Mouse (Mus musculus): Measurements from ENCODE around the gene Myh15.
A peak's percentile ranks its signal among the peaks of the same experiment; 100 is the strongest.
"Not testable (repeated sequence)": the region's sequence is repeated elsewhere in the genome, so short reads cannot be mapped to it uniquely, and the experiment has no call there.

The Myh15 gene

DNA sequence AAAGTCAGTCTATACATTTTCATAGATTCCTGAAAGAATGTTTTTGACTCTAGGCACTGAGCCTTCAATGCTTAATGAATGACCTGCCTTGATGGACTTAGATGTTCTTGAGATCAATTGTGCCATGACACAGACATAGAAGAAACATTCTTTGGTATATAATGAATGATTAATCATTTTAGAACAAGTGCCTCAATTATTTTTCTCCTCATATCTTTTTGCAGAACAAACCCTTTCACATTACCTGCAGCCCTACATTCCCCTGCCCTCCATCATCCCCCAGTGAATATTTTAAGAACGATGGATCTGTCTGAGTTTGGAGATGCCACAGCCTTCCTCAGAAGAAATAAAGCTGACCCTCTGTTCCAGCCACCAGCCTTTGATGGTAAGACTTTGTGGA is at the start of gene Myh15:
Gene Myh15, plus strand, starts transcription at position 301 of the 400 bp plus-strand sequence.
- DNase-seq, result no peak

- no peak for DNase-seq
Measured at GRCm38 (mm10) chr16:49016620-49017332, 40.5 kb upstream of the Myh15 start.

GRCm38 (mm10) chr16:49035852-49036251 is 21.4 kb upstream of the Myh15 start:
- DNase-seq, result no peak

GRCm38 (mm10) chr16:49037771-49038170 is 19.5 kb upstream of the Myh15 start:
- no peak for DNase-seq

DNA sequence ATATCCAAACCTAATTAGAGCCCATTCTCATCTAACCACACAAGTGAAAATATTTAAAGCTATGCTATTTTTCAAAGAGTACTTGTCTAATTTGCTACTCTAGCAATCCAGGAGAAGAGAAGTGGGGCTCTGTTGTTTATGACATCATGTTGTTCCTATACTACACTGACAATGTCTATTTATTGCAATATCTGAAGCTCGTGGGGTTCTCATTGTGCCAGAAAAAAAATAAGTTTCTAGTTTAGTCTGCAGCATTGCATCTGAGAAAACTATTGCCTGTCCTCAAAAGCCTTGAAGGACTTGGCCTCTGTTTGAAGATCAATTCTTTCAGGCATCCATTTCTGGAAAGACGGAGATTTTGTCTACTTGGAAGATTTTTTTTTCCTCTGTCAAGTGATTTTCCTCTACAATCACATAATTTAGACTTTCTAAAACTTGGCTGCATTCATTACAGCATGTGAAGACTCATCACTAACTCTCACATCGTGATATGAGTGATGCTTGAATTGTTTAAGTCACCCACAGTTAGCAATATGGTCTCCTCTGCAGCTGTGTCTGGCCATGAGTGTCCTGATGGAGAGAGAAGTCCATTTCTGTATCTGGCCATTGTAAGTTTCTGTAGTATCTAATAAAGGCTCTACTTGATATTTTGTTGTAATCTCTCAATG is 16.6 kb upstream of the Myh15 start:
- DNase-seq, result no peak

DNA sequence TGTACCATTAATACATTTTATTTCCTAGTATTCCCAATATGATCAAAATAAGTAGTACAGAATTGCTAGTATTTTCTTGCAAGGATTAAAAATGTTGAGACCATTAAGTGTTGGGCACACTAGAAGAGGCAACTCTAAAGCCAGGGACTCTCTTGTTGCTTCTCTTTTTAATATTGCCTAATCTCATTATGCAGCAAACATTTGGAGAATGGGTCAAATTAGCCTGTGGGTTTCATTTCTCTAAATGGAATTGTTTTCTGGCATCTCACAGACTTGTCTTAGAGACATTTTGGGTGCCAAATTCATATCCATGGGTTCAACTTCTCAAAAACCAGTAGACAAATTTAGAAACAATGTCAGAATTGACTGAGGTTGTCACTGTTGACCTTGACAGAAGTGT is 8.1 kb upstream of the Myh15 start:
- no peak for DNase-seq

DNA sequence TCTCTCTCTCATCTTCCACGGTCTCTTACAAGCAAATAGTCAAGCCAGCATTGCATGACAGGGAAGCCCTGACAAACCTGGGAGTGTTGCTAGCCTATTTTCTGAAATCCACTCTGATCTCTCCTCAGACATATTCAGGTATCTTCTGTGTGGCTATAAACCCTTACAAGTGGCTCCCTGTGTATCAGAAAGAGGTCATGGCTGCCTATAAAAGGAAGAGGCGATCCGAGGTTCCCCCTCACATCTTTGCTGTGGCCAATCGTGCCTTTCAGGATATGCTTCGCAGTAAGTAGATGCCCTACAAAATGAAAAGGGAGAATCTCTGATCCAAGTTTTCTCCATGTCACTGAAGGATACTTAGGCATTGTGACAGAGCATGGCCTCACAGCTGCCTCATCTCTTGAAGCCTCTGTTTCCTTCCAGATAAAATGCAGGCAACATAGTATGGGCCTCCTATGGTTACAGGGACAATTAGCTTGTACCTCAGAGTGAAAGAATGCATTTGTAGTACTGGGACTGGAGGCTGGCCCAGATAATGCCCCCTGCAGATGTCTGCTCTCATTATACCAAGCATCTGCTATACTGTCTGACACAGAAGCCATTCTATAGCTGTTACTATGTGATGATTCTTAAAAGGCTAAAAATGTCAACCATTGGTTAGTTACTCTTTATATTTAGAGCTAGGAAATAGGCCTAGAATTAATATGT is 12.1 kb downstream of the Myh15 start:
- DNase-seq, result no peak

- no peak for DNase-seq
Measured at GRCm38 (mm10) chr16:49071316-49071715, 14.0 kb downstream of the Myh15 start.

DNA sequence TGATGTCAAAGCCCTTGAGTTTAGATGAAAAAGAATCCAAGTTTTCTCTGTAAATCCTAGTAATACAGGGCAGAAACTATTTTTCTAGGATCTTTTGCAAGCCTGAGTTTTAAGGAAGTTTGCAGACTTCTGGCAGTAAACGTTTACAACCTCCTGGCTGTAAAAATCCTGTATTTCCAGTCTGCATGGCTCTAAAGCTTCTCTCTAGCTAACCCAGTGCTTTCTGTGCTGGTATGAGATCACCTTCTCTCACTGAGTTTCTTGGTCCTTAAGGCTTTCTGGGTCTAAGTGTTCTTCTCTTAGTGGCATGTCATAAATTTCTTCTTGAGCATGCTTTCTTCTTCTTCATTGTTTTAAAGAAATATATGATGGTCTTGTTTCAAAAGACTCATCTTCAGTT is 70.7 kb downstream of the Myh15 start:
- DNase-seq, result no peak

- DNase-seq, result no peak
Measured at GRCm38 (mm10) chr16:49156193-49156592, 98.9 kb downstream of the Myh15 start.

GRCm38 (mm10) chr16:49164349-49165137 is 107.3 kb downstream of the Myh15 start:
- DNase-seq, result peak; percentile 36

GRCm38 (mm10) chr16:49165728-49166127 is 108.4 kb downstream of the Myh15 start:
- DNase-seq, result no peak

DNA sequence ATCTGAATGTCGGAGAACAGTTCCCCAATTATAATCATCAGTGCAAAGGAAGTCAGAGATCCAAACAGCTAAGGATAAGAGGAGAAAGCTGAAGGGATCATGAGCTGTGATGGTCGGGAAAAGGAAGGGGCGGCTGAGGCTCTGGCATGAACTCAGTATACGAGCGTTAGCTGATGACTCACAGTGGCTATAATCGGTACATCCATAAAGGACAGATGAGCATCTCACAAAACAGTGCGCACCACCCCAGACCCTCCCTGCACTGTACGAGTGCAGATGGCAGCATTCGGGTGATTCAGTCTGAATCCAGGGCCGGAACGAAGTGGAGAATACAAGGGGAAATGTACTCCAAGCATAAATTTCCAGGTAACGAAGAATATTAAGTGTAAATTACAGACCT is 110.0 kb downstream of the Myh15 start:
- no peak for DNase-seq

- DNase-seq, result no peak
Measured at GRCm38 (mm10) chr16:49175077-49175476, 117.8 kb downstream of the Myh15 start.

DNA sequence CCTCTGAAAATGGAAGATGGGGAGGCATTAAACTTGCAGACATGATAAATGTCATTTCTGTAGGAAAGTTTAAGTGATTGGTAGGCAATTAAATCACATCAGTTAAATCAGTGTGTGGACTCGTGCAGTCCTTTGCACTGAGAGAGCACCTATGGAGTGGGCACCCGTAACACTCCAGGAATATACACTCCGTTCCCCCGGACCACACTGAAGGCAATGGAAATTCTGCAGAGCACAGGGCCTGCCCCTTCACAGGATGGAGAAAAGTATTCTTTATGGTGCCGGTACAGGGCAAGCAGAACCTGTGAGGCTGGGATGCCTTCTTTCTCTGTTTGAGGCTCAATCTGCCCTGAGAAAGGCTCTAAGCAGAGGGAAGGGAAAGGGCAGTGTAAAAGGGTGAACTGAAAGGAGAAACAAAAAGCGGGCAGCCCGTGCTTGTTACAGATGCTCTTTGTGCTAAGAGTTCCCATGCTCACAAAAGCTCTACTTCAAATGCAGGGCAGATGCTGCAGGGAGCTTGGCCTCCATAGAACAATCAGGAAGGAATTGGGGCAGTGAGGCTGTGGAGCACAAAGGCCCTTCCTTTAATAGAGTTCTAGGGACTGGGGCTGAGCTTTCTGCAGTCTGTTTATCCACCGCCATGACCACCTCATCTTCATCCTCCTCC is 118.6 kb downstream of the Myh15 start:
- DNase-seq, result no peak

DNA sequence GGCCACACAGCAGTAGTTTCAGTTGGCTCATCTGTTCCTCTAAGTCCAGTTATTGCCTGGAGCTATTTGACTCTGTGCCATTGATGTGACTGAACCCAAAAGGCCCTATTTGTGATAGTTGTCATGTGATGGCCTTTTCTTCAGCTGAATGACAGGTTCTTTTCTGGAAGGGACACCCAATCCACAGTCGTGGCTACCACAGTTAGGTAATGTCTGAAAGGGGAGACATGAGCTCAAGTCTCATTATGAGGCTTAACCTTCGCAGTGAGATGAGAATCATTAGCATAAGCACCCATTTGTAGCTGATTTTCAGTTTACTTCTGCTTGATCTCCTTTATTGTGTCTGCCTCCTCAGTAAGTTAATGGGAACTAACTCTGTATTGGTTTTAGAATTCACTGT is 136.2 kb downstream of the Myh15 start:
- DNase-seq, result no peak

DNA sequence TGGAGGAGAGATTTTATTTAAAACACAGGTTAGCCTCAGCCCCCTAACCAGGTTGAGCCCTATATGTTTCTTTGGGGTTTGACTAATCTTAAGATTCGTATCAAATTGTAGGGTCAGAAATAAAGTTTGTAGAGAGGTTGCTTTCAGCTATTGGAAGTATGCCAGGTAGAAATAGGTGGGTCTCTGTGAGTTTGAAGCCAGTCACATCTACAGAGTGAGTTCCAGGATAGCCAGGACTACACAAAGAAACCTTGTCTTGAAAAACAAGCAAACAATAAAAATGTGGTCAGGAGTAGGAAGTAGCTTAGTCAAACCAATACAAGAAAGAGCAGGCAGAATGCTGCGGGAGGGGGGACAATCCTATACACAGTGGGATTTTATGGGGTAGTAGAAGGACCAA is 136.7 kb downstream of the Myh15 start:
- no peak for DNase-seq

DNA sequence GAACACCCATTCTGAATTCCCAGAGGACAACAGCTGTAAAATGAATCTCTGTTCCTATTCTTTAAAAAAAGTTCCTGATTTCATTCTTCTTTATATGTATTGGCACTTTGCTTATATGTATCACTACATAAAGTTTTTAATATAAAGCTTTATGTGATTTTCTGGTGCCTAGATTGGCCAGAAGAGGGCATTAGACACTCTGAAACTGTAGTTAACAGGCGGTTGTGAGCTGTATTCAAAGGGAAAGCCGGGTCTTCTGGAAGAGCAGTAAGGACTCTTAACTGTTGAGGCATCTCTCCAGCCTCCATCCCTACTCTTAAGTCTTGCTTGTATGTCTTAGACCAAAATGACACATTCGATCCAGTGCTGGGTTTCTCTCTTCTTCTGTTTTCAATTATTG is 139.0 kb downstream of the Myh15 start:
- no peak for DNase-seq

DNA sequence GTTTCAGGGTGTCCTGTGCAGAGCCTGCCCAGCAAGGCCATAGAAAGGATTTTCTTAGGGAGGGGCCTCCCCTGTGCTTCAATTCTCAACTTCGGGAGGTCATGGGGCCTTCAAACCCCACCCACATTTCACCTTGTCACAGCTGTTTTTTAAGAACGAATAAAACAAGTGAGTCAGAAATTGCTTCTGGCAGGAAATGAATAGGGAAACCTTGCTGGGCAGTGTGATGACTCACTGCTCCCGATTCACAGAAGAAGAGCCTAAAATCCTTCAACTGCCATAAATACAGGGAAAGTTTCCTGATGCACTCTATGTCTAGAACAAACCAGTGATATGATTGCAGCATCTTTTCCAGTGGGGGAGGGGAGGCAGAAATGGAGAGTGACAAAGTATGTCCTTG is 140.7 kb downstream of the Myh15 start:
- DNase-seq, result no peak

- DNase-seq, result no peak
Measured at GRCm38 (mm10) chr16:49223733-49224132, 166.4 kb downstream of the Myh15 start.

DNA sequence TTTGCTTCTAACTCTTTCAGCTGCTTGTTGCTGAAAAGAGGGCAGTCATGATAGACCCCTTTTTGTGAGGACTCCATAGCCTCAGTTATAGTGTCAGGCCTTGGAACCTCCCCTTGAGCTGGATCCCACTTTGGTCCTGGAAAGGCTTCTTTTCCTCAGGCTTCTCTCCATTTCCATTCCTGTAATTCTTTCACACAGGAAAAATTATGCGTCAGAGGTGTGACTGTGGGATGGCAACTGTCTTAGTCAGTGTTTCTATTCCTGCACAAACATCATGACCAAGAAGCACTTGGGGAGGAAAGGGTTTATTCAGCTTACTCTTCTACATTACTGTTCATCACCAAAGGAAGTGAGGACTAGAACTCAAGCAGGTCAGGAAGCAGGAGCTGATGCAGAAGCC is 186.2 kb downstream of the Myh15 start:
- not testable (repeated sequence) for DNase-seq

Measured in cerebellum, adult 11 months (tissue).